Mouse (Mus musculus): ENCODE data around the gene Tmem117. TPM values are rescaled to one million over a fixed set of nuclear protein-coding genes. Genes with fewer than 3 reads are reported as not detected.

The Tmem117 gene
- total and polyA plus RNA-seq, 3 experiments = not detected

DNA sequence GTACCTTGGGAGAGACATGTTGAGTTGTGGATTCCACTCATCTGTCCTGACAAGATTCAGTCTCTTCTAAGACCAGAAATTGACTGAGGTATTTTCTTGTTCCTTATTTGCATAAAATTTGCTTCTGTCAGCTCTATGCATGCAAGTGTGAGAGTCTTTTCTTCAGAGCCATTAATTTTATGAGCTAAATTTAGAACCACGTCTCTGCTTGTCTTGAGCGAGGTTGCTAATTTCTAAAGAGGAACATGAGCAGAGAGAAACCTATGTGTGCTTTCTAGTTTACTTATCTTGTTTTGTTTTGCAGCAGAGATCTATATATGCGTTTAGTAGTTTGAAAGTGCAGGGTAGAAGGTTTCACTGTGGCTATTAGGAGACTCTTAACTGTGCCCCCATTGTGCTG lies 26.6 kb upstream of the Tmem117 start:
- peaks cover 0 to 15% of the 10 kb centered on the region in 2 experiments; a peak in 2 of 4 replicates for H3K36me3 ChIP-seq (ENCODE audit: control insufficient read depth in 1 of 2, insufficient read depth in 2 of 2, low read length in 2 of 2)
- peak; percentile 56 for DNase-seq (ENCODE audit: low read depth, low spot score)
- no peaks in the 10 kb centered on the region for H3K27me3 ChIP-seq (ENCODE audit: control insufficient read depth in 1 of 2, insufficient read depth in 2 of 2, low read length in 2 of 2)
- TF ChIP-seq USF2 (IDR thresholded peaks at IDR 0.05; ENCODE audit: borderline replicate concordance in 1 of 2, insufficient read depth in 1 of 2, low read depth in 1 of 2, low read length in 2 of 2) = no peak
- TF ChIP-seq CTCF (IDR thresholded peaks at IDR 0.05 in 2 of 3, conservative IDR thresholded peaks at IDR 0.05 in 1 of 3; ENCODE audit: control insufficient read depth in 1 of 3, insufficient read depth in 1 of 3, low read depth in 2 of 3, low read length in 3 of 3, poor library complexity in 1 of 3, severe bottlenecking in 1 of 3) = no peak
- TF ChIP-seq ZKSCAN1 (IDR thresholded peaks at IDR 0.05; ENCODE audit: low read depth, low read length) = no peak
- TF ChIP-seq SIN3A (IDR thresholded peaks at IDR 0.05; ENCODE audit: low read length) = no peak
- no peak for TF ChIP-seq USF1 (IDR thresholded peaks at IDR 0.05; ENCODE audit: low read depth, low read length)
- no peak for TF ChIP-seq GATA1 (IDR thresholded peaks at IDR 0.05; ENCODE audit: low read depth, low read length)
- no peak for TF ChIP-seq SMC3 (IDR thresholded peaks at IDR 0.05; ENCODE audit: low read depth, low read length)
- no peak for TF ChIP-seq ZNF384 (IDR thresholded peaks at IDR 0.05; ENCODE audit: low read depth, low read length)
- no peak for TF ChIP-seq TCF12 (IDR thresholded peaks at IDR 0.05; ENCODE audit: low read depth, low read length)
- TF ChIP-seq EP300 (IDR thresholded peaks at IDR 0.05; ENCODE audit: low read depth in 1 of 2, low read length in 2 of 2) = peak in 1 of 2 experiments; percentile 45; a peak in 1 of 4 replicates
- TF ChIP-seq POLR2AphosphoS2 (IDR thresholded peaks at IDR 0.05; ENCODE audit: low read length) = no peak
- peak; percentile 35; the same call in 1 of the 2 replicates for TF ChIP-seq MAFK (IDR thresholded peaks at IDR 0.05; ENCODE audit: borderline replicate concordance, low read depth, low read length)
- no peak for TF ChIP-seq TAL1 (IDR thresholded peaks at IDR 0.05; ENCODE audit: low read length)
- peak; percentile 58; the same call in 1 of the 2 replicates for TF ChIP-seq MEF2A (IDR thresholded peaks at IDR 0.05; ENCODE audit: extremely low read depth, insufficient replicate concordance, low read depth, low read length, poor library complexity, severe bottlenecking)
- peak; percentile 37; the same call in 1 of the 2 replicates for TF ChIP-seq MYC (IDR thresholded peaks at IDR 0.05; ENCODE audit: low read depth, low read length)
- H3K4me1 ChIP-seq (ENCODE audit: control insufficient read depth in 1 of 2, insufficient read depth in 2 of 2, low read length in 2 of 2) = peaks cover 3 to 4% of the 10 kb centered on the region in 2 experiments; a peak in 1 of 4 replicates
- no peaks in the 10 kb centered on the region for H3K9me3 ChIP-seq (replicated peaks; ENCODE audit: insufficient read depth, low read length)
- H3K79me2 ChIP-seq (ENCODE audit: control insufficient read depth, insufficient read depth, low read length, poor library complexity) = no peaks in the 10 kb centered on the region
- peak overlapping the region in 1 of 2 experiments; percentile 39; a peak in 2 of 4 replicates for H3K4me3 ChIP-seq (ENCODE audit: control insufficient read depth in 1 of 2, insufficient read depth in 1 of 2, low read depth in 2 of 2, low read length in 2 of 2)
- H3K27ac ChIP-seq (ENCODE audit: control insufficient read depth, low read depth, low read length) = no peak overlapping the region; the same call in 1 of the 2 replicates
- H3K9ac ChIP-seq (ENCODE audit: control insufficient read depth, low read depth, low read length, poor library complexity, severe bottlenecking) = no peak overlapping the region

DNA sequence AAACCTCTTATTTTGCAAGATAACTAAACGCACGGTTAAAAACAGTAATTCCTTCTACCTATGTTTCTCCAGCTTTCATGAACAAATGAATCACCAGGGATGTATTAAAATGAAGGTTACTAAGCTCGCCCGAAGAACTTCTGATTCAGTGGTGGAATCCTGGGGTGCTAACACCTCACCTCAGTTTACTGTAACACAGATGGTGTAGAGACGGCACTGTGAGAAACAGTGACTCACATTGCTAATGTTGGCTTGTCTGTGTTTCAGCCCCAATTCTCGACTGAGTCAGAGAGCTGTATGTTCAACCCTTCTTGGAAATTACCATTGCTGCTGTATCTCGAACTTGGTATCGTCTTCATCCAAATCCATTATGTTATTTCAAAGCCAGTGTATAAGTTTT lies 21.3 kb upstream of the Tmem117 start:
- H3K9ac ChIP-seq (ENCODE audit: control insufficient read depth, low read depth, low read length, poor library complexity, severe bottlenecking) = no peak overlapping the region
- H3K27ac ChIP-seq (ENCODE audit: control insufficient read depth, low read depth, low read length) = no peak overlapping the region
- no peaks in the 10 kb centered on the region for H3K27me3 ChIP-seq (ENCODE audit: control insufficient read depth in 1 of 2, insufficient read depth in 2 of 2, low read length in 2 of 2)
- H3K79me2 ChIP-seq (ENCODE audit: control insufficient read depth, insufficient read depth, low read length, poor library complexity) = no peaks in the 10 kb centered on the region
- peaks cover 0 to under 1% of the 10 kb centered on the region in 2 experiments; a peak in 1 of 4 replicates for H3K36me3 ChIP-seq (ENCODE audit: control insufficient read depth in 1 of 2, insufficient read depth in 2 of 2, low read length in 2 of 2)
- H3K9me3 ChIP-seq (replicated peaks; ENCODE audit: insufficient read depth, low read length) = no peaks in the 10 kb centered on the region
- no peak for TF ChIP-seq MEF2A (IDR thresholded peaks at IDR 0.05; ENCODE audit: extremely low read depth, insufficient replicate concordance, low read depth, low read length, poor library complexity, severe bottlenecking)
- TF ChIP-seq GATA1 (IDR thresholded peaks at IDR 0.05; ENCODE audit: low read depth, low read length) = no peak
- TF ChIP-seq TAL1 (IDR thresholded peaks at IDR 0.05; ENCODE audit: low read length) = no peak
- no peak for TF ChIP-seq JUND (IDR thresholded peaks at IDR 0.05; ENCODE audit: low read depth, low read length)
- TF ChIP-seq MAFK (IDR thresholded peaks at IDR 0.05; ENCODE audit: borderline replicate concordance, low read depth, low read length) = no peak
- no peak for TF ChIP-seq BHLHE40 (IDR thresholded peaks at IDR 0.05; ENCODE audit: borderline replicate concordance, low read depth, low read length)
- TF ChIP-seq MYC (IDR thresholded peaks at IDR 0.05; ENCODE audit: low read depth, low read length) = no peak
- no peak for TF ChIP-seq POLR2AphosphoS2 (IDR thresholded peaks at IDR 0.05; ENCODE audit: low read length)
- TF ChIP-seq MYB (IDR thresholded peaks at IDR 0.05; ENCODE audit: low read depth, low read length) = no peak
- TF ChIP-seq ELF1 (IDR thresholded peaks at IDR 0.05; ENCODE audit: low read depth, low read length) = no peak
- TF ChIP-seq MXI1 (IDR thresholded peaks at IDR 0.05; ENCODE audit: low read depth, low read length) = no peak
- TF ChIP-seq USF2 (IDR thresholded peaks at IDR 0.05; ENCODE audit: borderline replicate concordance in 1 of 2, insufficient read depth in 1 of 2, low read depth in 1 of 2, low read length in 2 of 2) = no peak
- TF ChIP-seq SIN3A (IDR thresholded peaks at IDR 0.05; ENCODE audit: low read length) = no peak
- TF ChIP-seq USF1 (IDR thresholded peaks at IDR 0.05; ENCODE audit: low read depth, low read length) = no peak
- DNase-seq (ENCODE audit: low read depth, low spot score) = no peak
- peaks cover 0 to 3% of the 10 kb centered on the region in 2 experiments; a peak in 2 of 4 replicates for H3K4me1 ChIP-seq (ENCODE audit: control insufficient read depth in 1 of 2, insufficient read depth in 2 of 2, low read length in 2 of 2)
- no peak overlapping the region for H3K4me3 ChIP-seq (ENCODE audit: control insufficient read depth in 1 of 2, insufficient read depth in 1 of 2, low read depth in 2 of 2, low read length in 2 of 2)
